Mouse (Mus musculus) cerebellum, postnatal 36 days (tissue): ENCODE measurements around the gene Smyd3.

Experiments
- DNase-seq, 2 experiments: peaks; one replicate each; pipeline ENCODE4 v3.0.0; 2021 to 2022; ENCODE audit warnings: mixed read lengths in 2 of 2

Smyd3 gene

DNA sequence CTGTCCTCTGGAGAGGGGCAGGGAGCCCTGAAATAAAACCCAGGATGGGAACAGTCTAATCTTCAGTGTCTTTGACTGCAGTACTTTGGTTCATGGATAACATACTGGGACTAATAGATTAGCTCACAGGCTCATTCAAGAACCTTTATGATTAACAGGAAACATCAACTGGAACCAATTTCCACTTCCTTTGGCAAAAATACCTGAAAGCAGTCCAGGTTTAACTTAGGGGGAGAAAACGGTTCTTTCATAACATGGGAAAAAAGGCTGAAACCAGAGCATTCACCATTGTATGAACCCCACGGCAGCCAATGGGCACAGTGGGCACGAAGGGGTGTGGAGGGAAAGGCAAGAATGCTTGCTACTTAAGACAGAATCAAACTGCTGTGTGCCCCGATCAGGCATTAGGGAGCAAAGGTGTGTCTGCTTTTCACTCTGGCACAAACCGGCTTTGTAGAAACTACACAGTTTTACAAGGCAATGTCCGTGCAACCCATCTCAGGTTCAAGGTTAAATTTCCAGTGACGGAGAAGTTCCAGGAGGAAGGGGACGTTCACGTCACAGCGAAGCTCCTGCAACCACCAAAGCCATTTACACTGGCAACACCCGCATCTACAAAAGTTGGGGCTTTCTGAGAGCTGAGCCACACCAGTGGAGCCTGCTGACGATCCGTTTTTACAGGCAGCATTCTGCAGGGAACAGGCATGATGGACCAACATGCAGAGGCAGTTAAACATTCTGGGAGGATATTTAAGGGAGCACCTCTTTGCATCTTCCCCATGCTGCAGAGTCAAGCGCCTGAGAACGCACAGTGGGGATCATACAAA, 458.3 kb downstream of the Smyd3 start:
- DNase-seq: no peak

DNA sequence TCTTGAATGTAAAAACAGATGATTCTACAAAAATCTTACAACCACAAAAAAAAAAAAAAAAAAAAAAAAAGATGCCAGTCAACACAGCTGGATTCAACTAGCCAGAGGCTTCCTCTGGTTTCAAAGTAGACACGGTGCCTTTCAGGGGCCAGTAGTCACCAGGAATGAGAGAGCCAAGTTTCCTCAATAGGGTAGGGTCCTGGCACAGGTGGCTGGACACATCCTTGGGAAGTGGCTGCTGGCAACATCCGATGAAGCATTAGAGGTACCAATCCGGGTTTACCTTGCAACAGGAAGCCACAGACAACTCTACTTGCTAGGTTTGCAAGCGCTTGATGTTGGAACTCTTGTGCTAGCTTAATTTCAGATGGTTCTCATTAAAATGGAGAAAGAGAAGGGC, 459.2 kb downstream of the Smyd3 start:
- DNase-seq: no peak

DNA sequence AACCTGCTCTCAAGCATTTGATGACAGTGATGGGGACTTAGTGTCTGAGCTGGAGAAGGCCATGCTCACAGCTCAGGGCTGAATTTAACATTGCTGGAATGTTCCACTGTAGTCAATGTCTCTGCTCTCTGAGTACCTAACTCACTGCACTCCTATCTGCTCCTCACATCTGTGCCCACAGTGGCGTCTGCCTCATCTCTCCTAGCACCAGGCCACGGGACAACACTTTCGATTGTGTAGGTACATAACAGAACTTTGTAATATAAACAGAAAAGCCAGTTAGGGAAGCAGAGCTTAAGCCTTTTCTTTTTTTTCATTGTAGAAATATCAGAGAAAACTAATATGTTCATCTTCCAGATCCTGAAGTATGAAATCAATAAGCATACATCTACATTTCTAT, 462.1 kb downstream of the Smyd3 start:
- DNase-seq: no peak

DNA sequence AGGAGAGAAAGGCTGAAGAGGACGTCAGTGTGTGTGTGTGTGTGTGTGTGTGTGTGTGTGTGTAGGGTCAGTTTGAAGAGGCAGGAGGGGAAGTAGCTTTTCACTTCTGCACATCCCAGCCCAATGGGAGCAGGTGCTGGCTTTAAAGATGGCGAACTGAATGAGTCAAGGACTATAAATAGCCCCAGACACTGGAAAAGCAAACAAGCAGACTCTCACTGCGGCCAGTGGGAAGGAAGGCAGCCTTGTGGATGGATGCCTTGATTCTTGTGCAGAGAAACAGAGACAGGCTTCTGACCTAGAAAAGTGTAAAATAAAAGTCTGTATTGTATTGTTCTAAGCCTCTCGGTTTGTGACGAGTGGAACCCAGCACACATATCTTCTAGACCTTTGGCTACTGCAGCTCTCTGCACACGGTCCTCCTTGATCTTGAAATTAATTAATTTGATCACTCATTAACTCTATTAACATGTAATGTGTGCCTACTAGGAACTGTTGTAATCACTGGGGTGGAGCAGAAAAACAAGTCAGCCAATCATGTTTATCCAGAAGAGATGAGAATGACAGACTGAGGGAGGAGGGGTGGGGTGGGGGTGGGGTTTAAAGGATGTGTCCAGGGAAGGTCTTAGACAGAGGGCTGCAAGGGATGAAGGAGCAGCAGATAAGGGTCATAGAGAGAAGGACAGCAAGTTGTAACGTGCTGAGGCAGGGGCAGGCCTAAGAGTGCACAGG, 463.3 kb downstream of the Smyd3 start:
- no peak for DNase-seq

DNA sequence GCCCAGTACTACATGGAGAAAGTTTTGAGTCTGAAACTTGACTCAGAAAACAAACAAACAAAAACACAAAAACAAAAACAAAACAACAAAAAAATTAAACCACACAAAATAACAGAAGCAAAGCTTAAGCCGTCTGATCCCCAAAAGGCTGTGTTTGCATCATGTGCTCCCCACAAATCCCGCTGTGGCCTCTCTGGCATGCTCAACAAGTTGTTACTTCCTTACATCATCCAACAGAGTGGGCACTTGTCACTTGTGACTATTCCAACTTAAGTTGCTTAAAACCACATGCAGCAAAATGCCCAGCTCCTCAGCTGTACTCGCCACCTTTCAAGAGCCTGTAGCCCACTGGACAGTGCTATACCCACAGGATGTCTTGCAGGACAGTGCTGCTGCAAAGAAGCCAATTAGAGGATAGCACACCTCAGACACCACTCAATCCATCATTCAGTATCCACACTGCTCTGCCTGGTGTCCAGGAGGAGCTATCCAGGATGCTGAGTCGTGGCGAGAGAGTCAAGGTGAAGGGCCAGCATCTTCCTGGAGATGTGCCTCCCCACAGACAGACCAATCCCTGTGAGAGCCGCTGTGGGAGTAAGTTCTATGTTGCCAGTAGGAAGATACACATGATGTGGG, 465.2 kb downstream of the Smyd3 start:
- DNase-seq: no peak

DNA sequence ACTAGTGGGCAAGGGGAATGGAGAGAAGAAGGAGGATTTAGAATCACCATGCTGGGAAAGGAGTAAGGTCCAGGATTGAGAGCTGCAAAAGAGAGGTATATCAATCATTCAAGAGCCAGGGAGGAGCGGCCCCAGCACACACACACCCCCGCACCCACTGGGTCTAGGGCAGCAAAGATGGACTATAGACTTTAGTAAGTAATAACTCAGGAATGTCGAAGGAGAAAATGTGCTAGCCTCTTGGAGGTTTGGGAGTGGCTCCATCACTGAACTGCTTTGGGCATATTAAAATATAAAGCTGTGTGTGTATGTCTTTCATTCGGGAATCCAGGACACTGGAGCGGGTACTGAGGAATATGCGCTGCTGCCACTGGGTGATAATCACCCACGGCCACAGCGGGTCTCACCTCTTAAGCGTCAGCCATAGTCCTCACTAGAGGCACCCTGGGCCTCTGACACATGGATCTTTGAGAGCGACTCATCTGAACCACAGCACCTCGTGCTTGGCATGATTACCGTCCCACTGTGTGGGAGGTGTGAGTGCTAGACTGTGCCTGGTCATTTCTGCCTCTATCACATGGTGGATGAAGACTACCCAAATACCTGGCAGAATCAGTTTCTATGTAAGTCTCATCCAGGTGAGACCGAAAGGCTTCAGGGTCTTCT, 469.8 kb downstream of the Smyd3 start:
- DNase-seq: no peak

DNA sequence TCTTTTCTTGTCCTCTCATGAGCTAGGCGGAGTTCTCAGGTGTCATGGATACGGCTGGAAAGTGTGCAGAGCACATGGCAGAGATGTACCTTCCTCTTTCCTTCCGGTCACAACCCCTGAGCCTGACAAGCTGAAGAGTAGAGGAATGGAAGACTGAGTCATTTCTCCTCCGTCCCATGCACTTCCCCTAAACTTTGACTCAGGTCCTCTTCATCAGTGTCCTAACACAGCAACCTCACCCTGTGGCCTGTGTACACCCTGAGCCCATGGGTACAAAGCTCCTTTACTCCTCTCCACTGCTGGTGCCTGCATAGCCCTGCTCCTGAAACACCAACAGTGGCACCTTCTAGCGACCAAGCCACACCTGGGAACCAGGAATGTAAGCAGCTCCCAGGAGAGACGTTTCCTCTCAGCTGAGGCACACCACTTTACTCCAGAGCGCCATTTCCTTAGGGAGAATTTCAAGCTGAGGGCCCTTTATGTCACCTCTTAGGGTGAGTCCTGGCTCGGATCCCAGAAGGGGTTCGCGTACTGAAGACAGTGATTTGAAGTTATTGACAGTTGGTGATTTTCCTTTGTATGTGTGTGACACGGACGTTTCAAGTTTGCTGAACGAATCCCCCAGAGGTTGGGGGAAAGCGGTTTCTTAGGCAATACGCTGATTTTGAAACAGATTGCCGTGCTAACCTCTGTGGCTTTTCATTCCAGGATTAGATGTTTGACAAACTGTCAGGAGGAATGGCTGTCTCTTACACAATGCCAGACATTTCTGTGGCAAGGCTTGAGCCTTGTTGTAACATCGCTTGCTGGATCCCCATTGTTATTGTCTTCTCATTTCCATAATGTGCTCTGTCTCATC, 471.8 kb downstream of the Smyd3 start:
- no peak for DNase-seq

DNA sequence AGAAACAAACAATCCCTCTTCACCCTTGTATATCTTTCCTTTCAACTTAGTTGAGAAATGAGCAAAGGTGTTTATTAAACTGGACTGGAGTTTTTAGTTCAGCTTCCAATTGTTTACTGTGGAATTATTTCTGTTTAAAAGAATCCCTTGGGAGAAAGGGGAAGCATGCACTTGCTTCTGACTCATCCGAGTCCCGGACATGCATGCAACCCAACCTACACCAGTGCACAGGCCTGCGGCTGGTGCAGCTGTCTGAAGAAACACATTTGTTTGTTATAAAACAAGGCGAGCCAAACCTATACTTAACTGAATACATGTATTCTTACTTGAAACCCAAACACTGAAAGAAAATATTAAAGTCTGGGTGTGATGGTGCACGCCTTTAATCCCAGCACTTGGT, 473.7 kb downstream of the Smyd3 start:
- no peak for DNase-seq

DNA sequence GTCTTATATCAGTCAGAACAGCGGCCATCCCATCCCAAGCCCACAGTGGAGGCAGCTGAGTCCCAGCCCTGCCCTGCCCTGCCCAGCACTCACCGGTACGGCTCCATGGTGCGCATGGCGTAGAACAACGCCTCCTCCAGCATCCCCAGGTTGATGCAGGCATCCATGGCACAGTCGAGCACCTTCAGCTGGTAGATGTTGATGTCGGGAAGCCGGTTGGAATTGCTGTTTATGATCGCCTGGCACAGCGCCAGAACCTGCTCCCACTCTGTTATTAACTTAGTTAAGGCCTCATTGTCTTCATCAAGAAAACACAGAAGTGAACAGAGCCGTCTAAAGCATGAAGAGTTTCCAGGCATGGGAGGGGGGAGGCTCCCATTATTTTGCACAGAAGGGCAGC, 474.2 kb downstream of the Smyd3 start:
- no peak for DNase-seq

DNA sequence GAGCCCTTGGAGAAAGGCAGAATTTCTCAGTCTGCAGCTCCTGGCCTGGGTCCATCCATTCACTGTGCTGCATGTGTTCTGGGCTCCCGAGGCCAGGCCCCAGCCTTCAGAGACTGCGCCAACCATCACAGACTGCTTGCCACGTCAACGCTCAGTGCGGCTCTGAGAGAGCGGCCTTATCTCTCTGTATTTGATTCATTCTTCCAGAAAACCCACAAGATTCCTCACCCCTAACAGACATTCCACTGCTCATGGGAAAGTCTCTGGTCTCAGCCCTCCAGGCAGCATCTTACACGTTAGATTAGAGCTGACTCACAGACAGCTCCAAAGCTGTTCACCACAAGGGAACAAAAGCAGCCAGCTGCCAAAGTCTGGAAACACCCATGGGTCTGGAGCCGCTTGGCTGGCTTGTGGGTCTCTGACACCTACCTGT, 475.9 kb downstream of the Smyd3 start:
- DNase-seq: peak; percentile 59 to 61

DNA sequence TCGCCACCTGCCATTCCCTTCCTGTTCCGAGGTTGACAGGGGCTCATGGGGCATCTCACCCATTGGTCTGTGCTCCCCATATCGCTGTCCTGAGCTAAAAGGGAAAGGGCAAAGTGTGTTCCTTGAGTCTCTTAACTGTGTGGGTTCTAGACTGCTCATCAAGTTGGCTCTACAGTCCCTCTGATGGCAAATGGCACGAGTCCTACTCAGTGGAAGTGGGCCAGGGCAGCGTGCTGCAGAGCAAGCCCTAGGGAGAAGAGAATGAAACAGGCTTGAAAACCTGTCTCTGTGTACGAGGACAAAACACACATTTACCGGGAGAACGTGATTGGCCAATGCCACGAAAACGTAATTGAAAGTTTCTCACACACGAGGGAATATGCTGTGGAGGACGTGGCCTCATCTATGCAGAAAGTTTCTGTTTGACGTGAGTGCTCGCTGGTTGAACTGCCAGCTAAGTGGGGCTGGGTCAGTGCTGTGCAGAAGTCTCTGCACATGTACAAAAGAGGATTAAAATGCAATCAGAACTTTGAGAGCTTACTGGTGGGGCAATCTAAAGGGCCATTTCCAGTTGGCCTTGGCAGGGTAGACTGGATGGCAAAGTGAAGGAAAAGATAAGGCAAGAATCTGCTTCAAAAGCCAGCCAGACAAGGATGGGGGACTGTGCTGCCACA, 476.5 kb downstream of the Smyd3 start:
- peak in 1 of 2 experiments; percentile 31 for DNase-seq

DNA sequence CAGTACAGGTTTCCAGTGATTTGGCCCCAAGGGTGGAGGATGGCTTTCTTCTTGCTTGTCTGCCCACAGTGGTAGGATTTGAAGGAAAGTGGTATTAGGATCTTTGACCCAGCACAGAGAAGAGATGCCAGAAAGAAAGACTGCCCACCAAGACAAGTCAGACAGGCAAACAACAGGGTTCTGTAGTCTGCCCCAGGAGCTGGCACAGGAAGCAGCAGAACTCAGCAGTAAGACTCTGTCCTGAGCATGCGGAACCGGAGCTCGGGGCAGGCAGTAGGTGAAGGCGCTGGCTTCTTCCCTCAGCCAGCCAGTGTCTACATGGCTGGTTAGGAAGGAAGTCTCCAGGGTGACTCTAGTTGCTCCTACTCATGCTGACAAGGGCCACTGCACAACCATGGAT, 479.0 kb downstream of the Smyd3 start:
- peak; percentile 50 to 58 for DNase-seq

DNA sequence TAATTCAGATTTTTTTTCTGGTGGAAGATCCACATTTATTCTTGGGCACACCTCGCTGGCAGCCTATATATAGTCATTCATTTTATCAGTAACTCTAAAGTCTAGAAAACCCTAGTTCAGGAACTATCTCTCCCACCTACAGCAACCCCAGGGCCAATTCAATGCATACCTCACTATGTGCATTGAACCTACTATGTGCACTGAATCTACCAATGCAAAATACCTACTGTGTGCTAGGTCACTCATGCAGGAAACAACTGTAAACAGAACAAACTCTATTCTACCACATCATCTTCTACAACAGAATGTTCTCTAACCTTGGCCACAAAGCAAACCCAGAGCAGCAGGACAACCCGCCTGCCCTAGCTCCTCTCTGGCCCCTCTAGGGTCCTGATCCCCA, 484.9 kb downstream of the Smyd3 start:
- no peak for DNase-seq

DNA sequence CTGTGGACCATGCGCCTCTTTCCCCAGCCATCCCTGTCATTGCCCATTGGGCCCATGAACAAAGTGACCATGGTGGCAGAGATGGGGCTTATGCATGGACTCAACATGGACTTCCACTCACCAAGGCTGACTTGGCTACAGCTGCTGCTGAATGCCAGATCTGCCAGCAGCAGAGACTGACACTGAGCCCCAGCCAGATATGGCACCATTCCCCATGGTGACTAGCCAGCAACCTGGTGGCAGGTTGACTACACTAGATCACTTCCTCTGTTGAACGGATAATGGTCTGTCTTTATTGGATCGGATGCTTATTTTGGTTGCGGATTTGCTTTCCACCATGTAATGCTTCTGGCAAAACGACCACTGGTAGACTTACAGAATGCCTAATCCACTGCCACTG, 486.3 kb downstream of the Smyd3 start:
- DNase-seq: peak in 1 of 2 experiments; percentile 57

DNA sequence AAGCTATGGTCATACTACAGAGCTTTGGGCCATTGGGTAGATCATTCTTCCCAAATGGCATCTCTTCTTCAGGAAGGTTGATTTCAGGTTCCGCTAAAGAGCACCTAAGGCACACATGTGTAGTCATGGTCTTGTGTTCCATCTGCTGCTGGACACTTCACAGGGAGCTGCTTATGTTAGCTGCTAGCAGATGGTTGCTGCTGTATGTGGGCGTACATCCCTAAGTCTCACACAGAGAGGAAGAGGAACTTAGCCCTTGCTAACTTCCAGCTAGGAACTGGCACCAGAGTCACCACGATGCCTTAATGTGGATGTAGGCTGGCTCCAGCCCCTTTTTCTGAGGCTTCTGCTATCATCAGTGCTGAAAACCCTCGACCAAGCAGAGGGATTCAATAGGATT, 491.2 kb downstream of the Smyd3 start:
- no peak for DNase-seq

DNA sequence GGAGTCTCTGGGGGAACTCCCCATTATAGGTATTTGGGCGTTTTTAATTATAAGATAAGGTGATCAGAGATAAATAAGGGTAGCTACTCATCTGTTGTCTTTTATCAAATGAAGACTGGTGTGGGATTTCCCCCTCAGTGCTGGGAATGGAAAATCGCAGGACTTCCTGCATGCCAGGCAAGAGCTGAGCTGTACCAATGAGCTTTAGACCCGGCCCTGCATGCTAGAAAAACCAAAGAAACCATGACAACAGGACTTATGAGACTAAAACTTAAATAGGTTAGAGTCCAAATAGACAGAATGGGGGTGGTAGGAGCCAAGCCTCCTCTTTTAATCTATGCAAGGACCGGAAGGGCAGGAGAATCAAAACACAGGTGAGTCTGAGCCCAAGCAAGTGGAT, 492.7 kb downstream of the Smyd3 start:
- DNase-seq: no peak

DNA sequence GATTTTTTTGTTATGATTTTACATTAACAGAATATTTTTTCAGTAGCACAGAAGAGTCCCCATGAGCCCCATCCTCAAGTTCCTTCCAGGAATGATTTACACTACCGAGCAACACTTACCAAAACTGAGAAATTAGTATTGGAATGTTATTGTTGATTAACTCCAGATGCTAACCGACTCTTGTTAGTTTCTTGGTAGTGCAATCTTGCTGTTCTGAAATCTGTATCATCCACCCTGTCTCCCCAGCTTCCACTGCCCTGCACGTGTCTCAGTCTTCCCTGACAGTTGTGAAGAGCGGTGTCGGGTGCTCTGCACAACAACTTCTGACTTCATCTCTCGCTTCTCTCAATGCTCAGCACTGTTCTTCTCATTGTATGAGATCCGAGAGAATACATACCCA, 494.4 kb downstream of the Smyd3 start:
- no peak for DNase-seq

DNA sequence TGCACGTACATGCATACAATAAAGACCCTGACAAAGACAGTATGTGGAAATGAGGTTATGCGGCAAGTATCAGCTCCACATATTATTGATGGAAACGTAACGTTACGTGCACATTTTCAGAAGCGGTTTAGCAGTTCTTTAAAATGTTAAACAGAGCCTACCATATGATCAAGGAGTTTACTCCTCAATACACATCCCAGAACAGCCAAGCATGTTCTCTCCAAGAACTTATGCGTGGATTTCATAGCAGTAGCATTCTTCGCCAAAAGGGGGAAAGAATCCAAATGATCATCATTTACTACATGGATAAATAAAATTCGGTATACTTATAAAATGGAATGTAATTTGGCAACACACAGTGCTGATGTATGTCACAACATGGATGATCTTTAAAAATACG, 500.4 kb downstream of the Smyd3 start:
- no peak for DNase-seq

DNA sequence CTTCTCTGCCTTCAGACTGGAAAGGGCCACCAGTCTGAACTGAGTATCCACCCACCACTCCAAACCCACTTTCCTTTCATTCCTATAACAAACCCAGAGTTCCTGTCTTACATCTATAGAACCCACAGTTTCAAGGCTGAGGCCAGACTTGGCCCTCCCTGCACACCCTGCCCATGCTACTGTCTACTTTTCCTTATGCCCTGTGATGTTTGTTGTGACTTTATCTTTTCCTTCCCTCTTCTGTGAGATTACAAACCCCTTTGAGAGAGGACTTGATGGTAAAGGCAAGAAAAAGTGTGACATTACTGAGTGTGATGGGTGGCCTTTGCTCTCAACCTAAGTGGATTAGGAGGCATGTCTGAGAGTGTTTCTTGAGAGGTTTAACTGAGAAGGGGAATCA, 504.8 kb downstream of the Smyd3 start:
- no peak for DNase-seq

DNA sequence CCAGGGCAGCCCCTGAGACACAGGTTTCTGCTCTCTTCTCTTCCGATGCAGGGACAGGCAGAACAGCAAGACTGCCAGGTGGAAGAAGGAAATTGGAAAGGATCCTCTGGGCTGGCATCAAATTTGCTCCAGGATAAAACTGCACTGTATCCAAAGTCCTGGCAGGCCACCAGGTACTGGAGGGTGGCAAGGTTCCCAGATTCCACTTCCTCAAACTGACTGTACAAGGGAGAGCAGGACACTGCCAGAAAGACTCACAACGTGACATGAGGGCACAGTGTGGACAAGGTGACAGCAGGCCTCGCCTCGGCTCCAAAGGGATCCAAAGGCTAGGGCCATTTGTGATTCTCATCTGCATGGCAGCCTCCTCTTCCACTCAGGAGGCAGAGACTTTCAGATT, 505.6 kb downstream of the Smyd3 start:
- DNase-seq: peak; percentile 100

DNA sequence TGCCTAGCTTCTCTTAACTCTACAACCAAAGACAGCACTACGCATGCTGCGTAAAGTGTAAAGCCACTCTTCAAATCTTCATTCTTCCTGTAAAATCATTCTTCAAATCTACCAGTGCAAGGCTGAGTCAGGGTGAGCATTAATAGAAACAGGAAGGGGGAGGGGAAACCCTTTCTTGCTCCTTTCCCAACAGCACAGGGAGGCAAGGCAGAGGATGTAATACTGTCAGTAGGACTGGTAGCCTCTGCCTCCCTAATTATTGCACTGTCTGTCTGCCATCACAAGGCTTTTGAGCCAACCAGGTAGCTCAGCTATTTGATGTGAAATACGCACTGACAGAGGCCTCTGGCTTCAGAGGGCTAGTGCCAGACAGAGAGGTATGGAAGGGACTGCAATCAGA, 507.1 kb downstream of the Smyd3 start:
- no peak for DNase-seq

DNA sequence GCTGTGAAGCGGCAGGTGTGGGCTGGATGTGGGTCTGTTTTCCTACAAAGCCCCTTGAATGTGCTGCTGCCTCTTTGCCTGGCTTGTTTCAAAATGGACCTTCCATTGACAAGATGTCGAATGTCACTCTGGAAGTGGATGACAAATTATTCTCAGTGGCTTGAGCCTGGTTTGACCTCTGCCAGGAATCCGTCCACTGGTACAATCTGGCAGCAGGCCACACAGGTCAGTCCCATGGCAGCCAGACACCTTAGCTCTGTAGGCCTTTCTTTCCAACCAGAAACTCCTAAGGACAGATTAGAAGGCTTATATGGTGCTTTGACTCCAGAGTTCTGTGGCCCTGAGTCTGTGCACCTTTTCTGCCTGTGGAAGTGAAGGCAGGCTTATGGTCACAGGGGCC, 507.9 kb downstream of the Smyd3 start:
- no peak for DNase-seq
